Mouse (Mus musculus) testis, postnatal 14 days (tissue): ENCODE results near the gene Kirrel3.

Experiments
- DNase-seq: peaks from one replicate; pipeline ENCODE4 v3.0.0; 2021; ENCODE audit warnings: low spot score

The Kirrel3 gene

DNA sequence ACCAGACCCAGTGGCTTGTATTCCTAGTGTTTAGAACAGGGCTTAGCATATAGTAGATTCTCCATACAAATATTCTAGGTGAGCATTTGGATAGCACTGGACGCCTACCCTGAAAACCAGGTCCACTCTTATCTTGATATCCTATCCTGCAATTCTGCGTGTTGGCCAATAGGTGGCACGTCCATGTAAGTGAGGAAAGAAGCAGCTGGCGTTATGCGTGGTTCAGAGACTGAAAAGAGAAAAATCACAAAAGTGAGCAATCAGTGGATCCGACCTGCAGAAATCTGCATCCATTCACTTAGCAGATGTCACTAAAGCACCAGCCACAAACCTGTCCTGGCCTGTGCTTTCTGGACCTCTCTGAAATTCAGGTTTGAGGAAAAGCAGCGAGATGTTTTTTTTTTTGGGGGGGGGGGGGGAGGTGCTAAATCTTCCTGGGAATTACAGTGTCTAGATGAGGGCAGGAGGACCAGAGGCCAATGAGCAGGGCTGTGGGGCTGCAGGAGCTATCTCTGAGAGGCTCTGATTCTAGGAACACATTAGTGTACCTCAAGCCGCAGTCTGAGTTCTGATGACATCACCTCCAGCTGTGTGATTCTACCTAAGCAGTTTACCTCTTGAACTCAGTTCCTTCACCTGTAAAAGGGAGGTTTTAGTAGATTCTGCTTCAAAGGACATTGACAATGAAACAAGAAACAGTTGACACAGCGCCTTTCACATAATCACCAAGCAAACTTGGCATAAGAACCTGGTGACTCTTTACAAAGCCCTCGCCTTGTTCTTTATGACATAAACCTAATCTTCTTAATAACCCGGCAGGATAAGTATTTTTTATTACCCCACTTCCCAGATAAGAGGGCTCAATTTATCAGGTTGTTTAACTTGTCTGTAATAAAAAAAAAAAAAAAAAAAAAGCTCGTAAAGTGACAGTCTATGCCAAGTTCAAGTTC, 498.1 kb downstream of the Kirrel3 start:
- DNase-seq: no peak

DNA sequence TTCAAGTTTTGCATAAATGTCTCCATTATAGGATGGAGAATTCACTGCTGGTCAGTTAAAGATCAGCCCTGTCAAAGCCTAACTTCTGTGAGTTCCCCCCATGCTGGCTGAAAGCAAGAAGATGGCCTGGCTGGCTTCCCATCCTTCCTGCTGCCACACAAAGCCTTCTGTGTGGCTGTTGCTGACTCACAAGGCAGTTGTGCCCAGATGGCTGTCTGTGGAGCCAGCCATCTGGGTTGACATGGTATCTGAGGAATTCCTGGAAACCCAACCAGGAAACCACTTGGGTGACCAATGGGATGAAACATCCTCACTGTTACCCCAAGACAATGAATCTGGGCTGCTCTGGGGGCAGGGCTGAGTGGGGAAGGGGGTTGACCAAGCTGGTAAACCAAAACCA, 500.5 kb downstream of the Kirrel3 start:
- DNase-seq: no peak

DNA sequence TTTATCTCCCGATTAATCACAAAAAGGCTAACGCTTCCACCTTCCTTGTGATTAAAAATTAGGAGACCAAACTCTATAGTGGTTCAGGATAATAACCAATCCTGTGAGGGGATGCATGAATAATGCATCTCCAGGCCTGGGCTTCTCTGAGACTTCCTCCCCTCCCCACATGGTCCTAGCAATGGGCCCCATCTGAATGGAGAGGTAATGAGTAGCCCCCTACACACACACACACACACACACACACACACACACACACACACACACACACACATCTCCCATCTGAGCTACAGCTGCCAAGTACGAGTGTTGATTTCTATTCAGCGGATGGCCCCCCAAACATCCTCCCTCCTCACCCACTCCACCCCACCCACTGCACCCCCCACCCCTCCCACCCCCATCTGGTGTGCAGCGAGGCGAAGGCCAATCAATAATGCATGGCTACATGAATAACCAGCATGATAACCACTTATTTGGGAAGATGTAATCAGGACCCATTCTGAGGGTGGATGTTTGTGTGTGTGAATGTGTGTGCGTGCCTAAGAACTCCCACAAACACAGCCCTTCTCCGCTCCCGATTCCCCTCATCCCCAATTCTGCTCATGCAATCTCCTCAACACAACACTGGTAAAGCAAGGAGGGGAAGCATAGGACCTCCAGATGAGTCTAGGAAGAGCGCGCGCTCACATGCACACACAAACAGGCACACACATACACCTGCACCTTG, 501.9 kb downstream of the Kirrel3 start:
- DNase-seq: no peak

DNA sequence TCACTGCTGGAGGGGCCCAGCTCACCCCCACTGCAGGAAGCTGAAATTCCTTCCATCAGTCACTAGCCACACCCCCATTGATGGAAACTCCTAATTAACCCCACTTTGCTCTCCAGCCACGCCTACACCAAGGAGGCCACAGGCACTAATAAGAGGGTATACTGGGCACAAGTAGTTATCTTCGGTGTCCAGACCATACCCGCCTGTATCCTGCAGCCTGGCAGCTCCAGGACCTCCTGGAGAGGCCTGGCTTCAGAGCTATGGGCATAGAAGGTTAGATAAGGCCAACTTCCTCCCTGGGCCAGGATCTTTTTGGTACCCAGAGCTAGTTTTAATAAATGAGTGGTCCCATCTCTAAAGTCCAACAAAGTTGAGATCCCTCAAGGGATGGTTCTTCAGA, 503.0 kb downstream of the Kirrel3 start:
- DNase-seq: no peak

DNA sequence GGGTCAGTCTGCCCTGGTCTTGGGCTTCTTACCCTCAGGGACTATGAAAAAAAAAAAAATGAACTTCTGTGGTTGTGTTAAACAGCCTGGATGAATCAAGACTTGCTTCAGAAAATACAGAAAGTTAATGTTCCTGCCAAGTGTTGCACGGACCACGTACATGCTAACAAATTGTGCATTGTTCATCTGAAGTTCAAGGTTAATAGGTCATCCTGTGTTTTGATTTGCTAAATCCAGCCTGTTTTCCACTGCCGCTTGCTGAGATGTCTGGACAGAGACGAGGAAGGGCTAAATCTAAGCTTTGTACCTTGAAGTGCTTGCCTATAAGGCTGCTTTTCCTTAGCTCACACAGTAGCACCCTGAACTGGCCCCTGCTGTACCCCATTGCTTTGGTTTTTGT, 506.5 kb downstream of the Kirrel3 start:
- no peak for DNase-seq

DNA sequence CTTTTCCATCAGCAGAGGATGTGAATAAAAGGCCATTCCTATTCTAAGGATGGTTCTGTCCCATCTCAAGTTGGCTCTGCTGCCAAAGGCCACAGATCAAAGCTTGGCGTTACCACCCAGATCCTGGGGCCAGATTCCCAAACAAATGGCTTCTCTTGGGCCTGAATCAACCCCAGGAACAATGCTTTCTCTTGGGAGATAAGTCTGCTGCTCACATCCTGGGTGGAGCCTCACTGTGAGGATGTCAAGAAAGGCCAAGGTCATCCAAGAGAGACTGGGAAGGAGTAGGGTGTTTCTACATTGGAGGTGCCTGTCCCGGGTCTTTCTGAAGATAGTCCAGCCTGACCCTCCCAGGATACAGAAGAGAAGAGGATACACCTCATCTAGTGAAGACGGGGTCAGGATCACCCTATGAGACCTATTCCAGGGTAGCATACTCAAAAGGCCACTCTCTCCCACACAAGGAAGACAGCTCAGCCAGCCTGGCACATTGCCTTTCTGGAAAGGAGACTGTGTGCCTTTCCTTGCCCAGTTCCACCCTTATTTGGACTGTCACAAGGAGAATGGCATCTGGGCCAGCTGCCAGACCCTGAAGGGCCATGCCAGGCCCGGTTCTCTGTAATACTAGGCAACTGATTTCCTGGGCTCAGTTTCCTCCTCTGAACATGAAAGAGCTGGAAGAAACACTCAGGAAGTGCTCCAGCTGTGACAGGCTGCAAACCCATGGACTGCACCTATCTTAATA, 507.9 kb downstream of the Kirrel3 start:
- DNase-seq: peak; percentile 85

DNA sequence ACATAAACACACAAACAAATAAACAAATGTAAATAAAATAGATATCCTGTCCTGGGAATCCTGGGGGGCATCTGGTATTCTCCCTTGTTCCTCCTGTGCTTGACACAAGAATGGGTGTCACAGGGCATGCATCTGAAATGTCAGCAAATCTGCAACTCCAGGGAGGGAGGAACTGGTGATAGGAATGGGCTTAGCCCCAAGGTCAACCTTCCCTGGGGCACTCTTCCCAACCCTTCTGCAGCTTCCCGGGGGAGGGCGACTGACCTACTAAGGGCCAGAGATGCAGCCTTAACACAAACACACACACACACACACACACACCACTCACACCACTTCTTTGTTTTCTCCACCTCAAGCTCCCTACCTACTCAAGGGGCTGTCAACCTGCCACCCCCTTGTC, 509.4 kb downstream of the Kirrel3 start:
- no peak for DNase-seq

DNA sequence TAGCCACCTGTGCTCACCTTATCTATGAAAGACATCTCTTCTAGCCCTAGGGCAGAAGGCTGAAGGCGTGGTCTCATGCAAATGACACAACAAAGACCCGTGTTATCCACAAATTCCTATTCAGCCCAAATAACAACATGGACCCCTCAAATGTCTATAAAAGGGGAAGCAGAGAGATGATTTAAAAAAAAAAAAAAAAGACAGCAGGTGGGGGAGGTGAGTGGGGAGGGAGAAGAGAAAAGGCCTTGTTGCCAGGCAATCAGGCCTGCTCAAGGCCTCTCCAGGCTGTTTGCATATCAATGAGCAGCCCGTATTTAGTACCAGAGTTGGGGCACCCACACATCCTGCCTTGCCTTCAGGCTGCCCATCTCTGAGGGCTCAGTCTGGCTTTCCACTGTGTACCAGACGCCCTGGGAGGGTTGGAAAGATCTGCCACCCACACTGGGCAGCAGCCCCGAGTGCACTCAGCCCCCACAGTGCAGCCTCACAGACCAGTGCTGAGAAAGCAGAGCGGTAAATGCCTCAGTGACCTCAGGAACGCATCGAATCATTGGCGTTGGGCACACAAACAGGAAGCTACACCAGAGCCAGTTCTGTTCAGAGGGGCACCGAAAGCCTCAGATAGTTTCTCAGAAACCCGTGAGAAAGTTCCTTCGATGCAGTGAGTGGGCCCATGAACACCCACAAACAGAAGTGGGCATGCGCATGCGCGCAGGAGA, 510.1 kb downstream of the Kirrel3 start:
- peak; percentile 30 for DNase-seq

DNA sequence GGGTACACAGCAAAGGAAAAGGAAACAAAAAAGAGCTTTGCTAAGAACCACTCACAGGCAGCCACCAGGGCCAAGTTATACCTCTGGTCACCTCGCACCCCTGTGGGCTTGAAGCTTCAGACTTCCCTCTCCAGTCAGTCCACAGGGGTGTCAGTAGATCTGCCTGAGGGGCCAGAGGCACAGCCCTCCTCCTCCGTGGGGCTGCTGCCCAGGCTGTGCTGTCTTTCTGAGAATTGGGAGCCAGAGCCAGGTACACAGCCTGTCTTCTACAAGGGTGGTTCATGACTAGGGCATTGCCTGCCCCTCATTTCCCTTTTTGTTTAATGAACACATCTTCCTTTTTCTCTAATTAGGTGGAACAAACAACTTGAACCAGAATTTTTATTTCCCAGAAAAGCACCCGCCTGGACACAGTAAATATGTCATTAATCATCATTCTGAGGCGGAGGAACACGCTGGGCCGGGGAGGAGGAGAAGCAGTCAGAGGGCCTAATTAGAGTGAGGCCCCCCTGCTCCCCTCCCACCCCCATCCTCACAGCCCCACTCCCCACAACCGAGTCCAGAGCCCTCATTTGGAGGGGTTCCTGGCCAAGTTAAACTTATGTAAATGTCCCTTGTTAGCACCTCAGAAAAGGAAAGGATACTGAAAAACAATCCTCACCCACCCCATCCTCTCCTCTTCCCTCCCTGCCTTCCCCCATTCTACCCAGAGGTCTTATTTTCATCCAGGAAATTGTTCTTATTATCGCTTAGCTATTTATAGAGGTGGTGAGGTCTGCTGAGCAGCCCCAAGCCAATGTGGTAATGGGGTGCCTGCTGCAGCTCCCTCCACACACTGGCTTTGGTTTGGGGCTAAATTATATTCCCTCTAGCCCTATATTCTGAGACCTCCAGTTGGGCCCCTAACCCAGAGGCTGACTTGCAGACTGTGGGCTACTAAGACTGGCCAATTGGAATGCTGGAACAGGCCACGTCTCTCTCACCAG, 512.5 kb downstream of the Kirrel3 start:
- DNase-seq: no peak

DNA sequence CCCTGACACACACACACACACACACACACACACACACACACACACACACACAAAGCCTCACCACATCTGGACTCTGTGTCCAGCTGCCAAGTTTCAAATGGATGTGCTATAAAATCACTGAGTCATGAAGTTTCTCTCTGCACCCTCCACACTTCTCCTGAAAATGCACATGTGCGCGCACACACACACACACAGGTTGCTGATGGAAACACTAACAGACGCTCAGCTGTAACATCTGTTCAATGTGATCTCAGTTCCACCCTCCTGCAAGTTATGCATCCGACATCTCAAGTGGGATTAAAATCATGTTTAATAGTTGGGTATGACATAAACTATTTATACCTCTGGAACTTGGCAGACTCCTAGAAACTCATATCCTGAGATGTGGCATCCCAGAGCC, 518.4 kb downstream of the Kirrel3 start:
- no peak for DNase-seq

DNA sequence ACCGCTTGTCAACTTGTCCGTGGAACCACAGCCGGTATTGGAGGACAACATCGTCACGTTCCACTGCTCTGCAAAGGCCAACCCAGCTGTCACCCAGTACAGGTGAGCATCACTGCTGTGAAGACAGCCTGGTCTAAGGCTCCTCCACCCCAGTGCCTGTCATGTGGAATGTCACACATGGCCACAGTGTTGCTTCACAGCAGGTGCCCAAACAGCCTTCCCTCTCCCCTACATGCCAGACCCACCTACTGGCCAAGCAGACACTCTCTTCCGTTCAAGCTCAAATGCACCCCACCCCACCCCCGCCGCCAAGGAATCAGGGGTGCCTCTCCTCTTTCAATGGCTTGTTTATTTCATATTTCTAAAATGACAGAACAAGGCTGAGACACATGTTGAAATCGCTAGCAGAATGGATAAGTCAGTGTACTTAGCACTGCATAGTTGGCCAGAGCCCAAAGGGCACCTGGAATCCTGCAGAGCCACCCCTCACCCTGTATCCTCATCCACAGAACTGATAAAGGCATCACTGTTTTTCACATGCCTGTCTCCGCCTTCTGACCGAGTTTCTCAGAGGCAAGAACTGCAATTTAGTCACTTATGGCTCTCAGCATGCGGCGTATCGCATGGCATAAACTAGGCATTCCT, 522.1 kb downstream of the Kirrel3 start:
- no peak for DNase-seq

DNA sequence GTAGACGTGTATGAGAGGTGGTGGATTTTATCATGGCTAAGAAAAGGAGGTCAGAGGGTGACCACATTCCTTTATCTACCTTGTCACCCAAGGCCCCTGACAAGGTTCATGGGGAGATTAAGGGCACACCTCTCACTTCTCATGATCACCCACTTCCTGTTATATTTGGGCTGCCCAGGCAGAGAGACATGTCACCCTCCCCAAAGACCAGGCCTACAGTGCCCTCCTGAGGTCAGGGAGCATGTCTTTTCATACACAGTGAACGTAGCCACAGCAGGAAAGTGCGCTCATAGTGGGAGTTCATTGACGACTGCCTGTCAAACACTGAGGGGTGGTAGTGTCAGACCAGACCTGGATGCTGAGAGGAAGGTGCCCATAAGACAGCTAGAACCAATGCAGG, 531.1 kb downstream of the Kirrel3 start:
- DNase-seq: no peak

DNA sequence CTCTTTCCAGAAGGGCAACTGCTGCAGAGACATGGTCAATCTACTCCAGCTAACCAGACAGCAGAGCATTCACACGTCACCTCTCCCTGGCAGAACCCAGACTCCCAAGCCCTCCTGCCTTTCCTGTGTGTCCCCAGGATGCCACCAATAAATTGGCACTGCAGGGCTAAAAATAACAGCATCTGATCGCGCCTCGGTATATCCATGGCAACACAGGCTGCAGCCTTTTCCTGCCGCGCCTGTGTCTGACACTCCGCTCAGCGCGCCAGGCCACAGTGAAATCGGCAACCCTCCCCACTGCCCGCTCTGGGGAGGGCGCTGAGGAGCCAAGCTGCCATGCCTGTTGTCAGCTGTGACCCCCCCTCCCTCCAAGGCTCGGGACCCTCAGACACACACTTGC, 531.9 kb downstream of the Kirrel3 start:
- no peak for DNase-seq

DNA sequence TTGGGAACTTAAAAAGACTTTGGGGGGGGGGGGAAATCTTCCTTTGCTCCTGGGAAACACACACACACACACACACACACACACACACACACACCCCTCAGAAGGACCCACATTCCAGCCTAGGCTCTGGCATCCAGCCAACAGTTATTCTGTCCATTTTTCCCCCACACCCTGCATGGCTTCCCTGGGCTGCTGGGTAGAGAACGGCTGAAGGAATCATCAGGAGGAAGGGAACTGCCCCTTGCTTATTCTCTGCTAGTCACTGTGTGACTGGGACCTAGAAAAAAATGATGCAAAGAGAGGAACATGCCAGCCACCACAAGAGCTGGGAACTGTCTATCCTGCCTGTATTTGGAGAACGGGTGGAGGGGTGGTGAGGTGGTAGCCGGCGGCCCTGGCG, 532.4 kb downstream of the Kirrel3 start:
- no peak for DNase-seq

DNA sequence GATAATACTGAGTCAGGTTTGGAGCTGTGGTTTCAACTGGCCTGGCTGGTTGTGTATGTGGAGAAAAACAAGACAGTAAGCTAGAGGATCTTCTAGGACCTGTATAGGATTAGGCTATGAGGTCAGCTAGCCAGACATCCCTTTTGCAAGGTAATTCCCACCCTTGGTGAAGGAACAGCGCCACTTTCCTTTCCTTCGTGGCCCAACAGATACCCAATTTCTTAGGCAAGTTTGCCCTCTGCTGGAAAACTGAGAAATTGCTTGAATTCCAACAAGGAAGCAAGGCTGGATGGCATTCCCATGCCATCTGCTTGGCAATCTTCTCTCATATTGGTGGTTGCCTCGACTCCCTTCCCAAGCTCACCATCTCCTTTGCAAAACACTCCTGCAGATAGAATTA, 533.7 kb downstream of the Kirrel3 start:
- DNase-seq: no peak

DNA sequence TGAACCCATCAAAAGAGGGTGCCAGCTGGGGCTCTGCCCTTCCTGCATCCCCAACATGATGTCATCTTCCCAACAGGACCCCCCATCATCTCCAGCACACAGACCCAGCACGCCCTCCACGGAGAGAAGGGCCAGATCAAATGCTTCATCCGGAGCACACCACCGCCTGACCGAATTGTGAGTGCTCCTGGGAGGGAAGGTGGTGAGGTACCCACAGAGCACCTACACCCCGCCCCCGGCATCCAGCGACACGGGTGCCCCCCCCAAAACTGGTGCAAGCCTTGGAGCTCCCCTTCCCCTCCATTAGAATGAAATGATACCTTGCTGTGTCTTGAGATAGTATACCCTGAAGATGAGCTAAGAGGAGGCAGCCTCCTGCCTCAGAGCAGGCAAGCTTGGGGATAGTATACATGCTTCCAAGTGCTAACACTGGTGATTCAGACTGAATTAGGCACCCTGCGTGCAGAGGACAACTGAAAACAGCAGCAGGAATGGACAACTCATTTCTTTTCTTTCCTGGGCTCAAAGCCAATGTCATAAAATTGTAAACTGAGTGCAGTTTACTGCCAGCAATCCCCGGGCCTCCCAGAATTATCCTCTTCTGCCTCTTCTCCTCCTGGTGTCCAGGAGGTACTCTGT, 534.4 kb downstream of the Kirrel3 start:
- no peak for DNase-seq

DNA sequence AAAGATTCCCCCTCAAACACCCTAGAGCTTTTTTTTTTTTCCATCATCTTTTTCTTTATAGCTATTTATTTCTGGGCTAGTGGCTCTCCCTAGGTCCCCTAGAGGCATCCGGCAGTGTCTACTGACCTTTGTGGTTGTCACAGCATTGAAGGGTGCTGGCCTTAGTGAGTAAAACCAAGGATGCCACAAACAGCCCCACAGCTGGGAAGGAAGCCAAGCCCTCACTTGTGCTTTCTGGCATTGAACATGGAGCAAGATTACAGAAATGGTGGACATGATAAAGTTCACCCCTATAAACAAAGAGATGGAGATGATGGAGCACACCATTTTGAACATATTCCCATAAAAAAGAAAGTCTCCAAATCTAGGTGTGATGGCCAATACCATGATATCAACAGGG, 536.0 kb downstream of the Kirrel3 start:
- no peak for DNase-seq

DNA sequence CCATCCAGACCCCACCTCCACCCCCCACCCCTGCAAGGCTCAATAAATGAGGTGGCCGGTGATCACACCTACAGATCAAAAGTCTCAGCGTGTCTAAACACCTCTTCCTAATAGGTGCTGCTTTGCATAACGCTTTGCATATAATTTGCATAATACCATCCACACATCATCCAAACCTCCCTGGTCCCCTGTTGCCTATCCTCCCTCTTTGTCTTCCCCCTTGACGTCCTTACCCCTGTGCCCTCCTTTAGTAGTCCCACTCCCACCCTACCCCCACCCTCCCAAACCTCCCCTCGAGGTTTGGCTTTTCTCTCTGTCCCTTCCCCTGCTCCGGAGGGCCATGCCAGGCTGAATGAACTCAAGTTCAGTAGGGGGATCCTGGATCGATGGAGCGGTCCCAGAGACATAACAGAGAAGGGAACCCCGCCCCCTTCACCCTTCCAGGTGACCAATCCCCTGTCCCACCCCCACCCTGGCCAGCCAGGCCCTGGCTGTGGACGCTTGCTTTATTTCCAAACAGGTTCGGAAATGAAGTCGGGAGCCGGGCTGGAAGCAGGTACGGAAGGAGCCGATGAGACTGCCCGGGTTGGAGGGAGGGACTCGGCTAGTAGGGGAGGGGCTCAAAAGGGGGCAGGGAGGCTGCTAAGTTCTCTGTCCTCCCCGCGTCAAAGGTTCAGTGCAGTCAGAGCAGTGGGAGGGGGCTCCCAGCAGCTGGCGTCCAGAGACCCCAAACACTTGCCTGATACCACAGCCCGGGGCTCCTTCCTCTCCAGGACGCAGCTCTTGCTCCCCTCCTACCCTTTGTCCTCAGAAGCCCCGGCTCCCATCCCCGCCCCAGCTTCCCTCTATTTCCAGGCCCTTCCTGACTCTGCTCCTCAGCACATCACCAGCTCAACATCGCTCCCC, 539.1 kb downstream of the Kirrel3 start:
- no peak for DNase-seq

DNA sequence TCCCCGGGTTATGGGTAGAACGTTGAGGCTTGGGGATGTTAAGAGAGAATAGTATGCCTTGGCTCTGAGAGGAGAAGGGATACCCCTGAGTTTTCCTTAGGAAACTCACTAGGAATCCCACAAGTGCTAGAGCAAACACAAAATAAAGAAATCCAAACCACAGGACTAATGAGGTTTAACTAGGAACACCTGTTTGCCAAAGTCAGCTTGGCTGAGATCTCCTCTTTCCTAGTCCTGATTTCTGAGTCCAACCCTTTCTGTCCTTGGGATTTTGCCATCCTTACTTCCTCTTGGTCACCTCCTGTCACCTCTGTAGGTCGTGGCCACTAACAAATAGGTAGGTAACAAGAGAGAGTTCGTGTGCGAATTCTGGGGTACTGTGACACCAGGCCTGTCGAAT, 540.6 kb downstream of the Kirrel3 start:
- DNase-seq: no peak
